Mouse (Mus musculus) retina, adult 2 months (tissue): ENCODE data around the gene Tmem19.
"Not testable (repeated sequence)": the region's sequence is repeated elsewhere in the genome, so short reads cannot be mapped to it uniquely, and the experiment has no call there.

Experiments used
- DNase-seq: peaks from one replicate; pipeline ENCODE4 v3.0.0-alpha.2; 2012; ENCODE audit warnings: low read depth, low spot score

The Tmem19 gene

DNA sequence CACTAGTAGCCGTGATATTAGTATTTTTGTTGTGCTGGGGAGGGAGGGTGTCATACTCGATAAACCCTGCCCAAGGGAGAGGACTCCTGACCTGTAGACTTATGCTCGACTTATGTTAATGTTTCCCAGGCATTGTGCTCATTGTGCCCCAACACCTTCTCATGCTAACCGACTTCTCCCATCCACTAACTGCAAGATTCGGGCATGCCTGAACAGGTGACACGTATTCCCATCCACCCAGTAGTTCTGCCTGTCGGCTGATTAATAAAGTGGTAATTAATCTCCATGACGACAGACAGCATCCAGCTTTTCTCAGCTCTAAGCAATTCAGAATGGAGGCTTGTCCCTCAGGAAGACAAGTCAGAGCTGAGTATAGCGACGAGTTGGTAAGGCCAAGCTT, 13.3 kb downstream of the Tmem19 start:
- DNase-seq = no peak

DNA sequence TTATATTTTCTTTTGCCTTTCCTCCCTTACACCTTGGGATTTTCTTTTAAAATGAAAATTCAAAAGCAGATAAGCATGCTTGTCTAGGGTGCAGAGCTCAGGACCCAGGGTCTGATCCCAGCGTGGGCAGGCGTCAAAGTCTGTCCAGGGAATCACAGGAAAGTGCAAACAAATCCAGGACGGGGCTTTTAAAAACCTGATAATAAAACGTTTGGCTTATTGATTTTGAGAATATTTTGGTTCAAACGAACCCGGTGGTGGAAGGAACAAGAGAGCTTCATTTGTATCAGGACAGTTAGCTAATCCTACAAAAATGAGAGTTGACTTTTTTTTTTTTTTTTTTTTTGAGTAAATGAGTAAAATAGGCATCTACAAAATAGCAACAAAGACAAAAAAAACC, 14.2 kb downstream of the Tmem19 start:
- no peak for DNase-seq

DNA sequence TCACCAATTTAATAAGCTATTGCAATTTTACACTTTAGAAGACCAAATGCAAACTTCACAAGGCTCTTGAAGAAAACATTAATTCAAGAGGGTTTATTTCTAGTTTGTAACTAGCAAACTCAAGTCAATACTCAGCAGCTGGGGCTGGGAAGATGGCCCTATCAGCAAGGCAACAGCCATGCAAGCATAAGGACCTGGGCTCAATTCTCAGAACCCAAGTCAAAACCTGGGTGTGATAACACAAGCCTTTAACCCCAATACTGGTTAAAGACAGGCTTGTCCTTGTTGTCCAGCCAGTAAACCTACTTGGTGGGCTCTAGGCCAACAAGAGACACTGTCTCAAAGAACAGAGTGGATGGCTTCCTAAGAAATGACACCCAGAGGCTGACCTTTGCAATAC, 15.9 kb downstream of the Tmem19 start:
- no peak for DNase-seq

DNA sequence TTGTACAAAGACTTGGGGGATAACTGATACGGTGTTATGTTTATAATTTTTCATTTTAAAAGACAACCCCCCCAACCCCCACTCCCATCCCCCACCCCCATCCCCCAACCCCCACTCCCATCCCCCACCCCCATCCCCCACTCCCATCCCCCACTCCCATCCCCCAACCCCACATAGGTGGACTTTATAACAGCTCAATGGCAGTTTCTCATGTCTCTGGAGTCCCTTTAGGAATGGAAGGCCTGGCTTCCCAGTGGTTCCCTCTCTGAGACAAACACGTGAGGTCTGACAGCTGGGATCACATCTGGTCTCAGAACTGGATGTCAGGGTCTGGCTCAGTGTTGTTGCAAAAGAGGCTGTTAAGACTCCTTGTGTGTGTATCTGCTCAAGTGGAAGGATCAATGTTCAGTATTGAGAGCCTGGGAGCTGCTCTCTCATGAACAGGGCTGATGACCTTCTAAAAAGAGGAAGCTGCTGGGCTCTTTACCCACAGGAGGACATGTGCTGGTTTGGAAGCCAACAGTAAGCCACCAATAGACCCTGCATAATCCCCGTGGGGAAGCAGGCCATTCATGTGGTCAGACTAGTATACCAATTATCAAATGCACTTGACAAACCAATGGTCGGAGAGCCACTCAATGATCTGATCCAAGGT, 19.4 kb downstream of the Tmem19 start:
- no peak for DNase-seq

DNA sequence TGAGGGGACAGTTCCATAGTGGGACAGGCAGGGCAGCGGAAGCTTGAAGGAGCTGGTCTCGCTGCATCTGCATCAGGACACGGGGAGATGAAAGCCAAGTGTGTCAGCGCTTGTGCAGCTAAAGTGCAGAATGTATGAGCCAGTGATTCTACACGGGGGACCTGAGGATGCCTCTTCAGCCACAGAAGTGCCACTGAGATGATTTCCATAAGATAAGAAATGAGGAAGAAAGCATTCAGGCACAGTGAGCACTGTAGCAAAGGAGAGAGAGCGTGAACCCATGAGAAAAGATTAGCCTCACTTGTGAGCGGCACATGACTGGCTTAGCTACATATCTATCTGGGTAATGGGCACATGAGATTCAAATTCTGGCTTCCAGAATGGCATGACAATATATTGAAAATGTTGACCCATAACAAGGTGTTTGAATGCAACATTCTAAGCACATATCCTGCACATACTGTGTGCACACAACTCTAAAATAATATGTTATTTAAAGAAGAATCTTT, 22.4 kb downstream of the Tmem19 start:
- no peak for DNase-seq

DNA sequence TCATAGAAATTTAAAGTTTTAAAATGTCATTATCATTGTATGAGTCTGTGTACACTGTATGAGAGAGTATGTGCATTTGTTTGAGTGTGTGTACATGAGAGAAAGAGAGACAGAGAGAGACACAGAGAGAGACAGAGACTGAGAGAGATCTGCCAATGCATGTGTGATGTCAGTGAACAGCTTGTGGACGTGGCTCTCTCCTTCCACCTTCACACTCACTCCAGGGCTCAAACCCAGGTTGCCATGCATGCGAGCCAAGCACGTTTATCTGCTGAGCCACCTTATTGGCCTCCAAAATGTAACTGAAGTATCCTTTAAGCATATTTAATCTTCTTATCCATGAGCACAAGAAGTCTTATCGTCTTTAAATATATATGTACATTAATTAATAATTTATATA, 25.4 kb downstream of the Tmem19 start:
- DNase-seq = no peak

DNA sequence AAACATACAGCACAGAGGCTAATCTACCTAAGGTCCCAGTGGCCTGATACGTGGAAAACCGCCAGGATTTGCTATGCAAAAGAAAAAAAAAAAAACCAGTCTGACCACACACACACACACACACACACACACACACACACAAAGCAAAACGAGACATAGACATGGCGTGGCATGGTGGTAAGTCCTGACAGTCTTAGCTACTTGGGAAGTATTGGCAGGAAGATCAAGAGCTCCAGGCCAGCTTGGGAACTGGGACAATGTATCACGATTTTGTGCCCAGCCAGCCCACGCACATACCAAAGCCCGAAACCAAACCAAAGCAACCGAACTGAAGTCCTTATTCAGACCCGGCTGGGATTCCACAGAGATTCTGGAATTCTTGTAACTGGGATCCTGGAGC, 28.8 kb downstream of the Tmem19 start:
- DNase-seq = no peak

DNA sequence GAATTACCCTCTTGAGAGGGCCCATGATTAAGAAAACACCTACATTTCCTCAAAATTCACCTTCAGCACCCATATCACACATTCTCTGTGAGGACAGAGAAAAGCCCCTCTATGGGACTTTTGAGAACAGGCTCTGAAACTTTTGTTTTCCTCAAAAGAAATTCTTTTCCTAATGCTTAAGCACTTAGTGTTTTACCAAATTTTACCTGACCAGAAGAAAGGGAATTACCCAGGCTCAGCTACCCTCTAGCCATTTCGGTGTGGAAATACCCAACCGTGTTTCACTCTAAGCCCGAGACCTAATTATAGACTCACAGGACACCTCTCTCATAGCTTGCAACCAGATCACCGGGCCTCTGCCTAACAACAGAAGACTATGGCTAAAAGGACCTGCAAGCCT, 29.3 kb downstream of the Tmem19 start:
- DNase-seq = no peak

DNA sequence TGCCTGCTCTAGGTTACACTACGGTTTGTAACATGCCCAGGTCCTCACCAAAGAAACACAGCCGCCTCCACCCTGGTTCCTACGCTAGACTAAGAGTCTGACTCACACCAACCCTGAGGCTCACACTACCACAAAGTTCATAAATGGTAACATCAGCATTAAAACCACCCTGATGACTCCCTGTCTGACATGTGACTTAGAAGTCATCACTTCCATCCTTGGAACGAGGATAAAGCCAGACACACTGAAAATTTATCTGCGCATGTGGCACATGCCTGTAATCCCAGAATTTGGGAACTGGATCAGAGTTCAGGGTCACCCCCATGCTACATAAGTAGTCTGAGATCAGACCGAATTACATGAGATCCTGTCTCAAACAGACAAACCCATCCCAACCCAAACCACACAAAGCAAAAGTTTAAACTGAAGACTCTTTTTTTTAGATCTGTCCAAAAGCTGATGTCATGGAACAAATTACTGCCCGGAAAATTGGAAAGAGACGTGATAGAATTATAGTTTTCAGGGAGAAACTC, 29.8 kb downstream of the Tmem19 start:
- no peak for DNase-seq

DNA sequence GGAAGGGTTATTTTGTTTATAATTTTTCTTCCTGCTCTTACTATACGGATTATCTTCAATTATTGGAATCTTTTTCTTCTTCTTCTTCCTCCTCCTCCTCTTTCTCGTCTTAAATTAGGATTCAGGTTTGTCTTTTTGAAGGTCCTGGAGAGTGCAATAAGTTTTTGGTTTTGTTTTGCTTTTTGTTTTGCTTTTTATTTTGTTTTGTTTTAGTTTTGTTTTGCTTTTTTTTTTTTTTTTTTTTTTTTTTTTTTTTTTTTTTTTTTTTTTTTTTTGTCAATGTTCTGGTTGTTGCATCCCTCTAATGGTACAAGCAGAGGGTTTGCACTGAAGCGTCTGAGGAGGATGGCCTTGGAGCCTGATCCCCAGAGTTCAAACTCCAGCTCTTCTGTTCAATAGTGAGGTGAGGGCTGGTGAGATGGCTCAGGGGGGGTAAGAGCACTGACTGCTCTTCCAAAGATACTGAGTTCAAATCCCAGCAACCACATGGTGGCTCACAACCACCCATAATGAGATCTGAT, 33.2 kb downstream of the Tmem19 start:
- no peak for DNase-seq

DNA sequence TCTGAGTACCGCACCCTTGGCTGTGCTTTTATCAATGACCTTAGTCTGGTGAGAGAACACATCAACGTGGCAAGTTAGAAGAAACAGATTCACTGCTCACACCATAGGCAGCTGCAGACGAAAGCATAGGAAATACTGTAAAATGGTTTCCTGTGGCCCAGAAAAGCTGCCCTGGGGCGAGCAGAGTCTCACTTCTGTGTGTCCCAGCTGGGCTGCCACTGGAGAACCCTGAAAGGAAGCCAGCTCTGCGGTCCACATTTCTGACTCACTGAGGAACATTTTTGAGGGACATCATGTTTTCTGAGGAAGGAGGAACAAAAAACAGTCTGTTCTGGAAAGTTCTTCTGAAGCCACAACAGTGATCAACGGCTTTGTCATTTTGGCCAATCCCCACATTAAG, 33.8 kb downstream of the Tmem19 start:
- DNase-seq = no peak

DNA sequence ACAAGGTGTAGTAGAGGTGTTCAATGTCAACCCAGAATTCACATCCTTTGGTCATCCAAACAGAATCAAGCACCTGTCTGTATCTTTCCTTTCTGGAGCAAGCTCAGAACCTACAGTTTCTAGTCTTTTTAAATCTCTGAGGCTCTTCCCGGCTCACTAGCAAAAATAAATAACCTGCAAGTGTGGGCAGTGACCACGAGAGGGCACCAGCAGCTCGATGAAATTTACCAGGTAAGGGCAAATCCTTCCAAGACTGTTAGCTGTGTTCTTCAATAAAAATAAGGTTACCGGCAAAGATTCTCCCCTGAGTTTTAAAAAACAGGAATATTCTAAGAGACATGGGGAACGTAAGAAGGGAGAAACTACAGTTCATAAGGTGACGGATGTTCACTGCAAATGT, 39.0 kb downstream of the Tmem19 start:
- DNase-seq = peak; percentile 48

DNA sequence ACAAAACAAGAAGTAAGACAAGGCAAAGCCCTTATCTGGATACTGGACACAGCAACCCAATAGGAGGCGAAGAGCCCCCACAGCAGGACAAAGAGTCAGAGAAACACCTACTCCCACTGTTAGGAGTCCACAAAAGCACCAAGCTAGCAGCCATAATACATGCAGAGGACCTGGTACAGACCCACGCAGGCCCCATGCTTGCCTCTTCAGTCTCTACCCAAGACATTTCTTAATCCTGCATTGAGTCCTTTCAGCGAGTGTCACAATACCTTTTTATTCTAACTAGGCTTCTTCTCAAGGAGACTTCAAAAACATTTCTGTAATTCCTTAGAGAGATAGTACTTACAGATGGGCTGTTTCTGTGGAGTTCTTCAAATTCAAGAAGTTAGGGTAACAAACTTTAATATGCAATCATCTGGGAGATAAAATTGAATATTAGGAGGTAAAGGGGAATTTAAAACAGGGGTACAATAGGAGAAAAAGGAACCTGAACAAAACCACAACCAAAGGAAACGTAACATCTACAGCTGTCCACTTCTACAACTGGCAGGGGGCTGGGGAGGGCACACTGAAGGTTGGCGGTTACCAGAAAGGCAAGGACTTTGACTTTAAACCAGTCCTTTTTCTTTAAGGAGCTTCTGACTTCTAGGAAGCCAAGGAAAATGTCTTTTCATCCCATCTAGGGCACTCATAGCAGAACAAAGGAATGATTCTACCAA, 40.8 kb downstream of the Tmem19 start:
- DNase-seq = no peak

DNA sequence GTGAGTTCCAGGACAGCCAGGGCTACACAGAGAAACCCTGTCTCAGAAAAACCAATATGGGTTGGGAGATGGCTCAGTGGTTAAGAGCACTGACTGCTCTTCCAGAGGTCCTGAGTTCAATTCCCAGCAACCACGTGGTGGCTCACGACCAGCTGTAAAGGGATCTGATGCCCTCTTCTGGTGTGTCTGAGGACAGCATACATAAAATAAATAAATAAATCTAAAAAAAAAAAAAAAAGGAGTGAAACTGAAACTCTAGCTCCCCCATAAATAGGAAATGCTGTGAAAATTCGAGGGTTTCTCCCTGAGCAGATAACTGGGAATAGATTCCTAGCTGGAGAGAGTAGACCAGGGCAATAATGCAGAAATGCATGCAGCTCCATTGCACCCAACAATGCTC, 43.9 kb downstream of the Tmem19 start:
- not testable (repeated sequence) for DNase-seq

DNA sequence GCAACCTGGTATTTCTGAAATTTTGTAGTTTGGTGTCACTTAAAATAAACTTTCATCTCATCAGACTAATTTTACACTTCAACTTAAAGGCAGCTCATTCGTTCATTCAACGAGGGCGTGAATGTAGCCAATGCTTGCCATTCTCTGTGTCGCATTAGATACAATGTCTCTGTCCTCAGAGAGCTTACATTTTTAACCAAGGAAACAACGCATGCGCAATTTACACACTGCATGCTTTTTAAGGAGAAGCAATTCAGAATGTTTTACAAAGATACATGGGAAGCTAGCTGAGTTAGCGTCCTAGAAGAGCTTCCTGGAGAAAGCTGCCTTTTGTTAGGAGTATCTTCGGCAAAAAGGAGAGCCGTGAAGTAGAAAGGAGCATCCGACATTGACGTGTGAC, 46.0 kb downstream of the Tmem19 start:
- no peak for DNase-seq

DNA sequence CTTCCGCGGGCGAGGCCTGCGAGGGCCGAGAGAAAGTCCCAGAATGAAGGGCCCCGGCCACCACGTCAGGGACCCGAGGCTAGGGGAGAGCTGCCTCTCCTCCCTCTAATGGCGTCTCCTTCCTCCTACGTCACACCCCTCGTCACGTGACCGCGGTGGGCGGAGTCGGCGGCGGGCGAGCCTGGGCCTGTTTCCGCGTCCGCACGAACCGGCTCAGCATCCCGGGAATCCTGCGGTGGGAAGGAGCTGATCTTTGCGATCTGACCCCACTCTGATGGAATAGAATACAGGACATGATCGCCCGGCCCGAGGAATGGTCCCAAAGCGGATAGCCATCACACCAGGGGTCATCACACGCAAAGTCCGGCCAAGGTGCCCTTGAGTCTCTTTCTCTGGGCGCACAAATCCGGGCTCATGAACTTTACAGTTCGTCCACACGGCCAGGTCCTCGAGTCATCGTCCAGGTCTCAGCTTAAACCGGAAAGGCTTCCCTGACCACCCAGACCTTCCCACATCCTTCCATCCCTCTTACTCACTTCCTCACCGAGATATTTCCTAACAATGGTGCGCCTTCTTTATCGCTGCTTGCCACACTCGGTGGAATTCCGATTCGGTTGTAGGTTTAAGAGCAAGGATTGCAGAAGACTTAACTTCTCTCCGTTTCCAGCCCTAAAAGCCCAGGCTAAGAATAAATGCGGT, 46.7 kb downstream of the Tmem19 start, which contains the start of gene Rab21:
TSS of gene Rab21 (minus strand) at position 122 of the 699 bp plus-strand sequence.
- peak; percentile 83 for DNase-seq

DNA sequence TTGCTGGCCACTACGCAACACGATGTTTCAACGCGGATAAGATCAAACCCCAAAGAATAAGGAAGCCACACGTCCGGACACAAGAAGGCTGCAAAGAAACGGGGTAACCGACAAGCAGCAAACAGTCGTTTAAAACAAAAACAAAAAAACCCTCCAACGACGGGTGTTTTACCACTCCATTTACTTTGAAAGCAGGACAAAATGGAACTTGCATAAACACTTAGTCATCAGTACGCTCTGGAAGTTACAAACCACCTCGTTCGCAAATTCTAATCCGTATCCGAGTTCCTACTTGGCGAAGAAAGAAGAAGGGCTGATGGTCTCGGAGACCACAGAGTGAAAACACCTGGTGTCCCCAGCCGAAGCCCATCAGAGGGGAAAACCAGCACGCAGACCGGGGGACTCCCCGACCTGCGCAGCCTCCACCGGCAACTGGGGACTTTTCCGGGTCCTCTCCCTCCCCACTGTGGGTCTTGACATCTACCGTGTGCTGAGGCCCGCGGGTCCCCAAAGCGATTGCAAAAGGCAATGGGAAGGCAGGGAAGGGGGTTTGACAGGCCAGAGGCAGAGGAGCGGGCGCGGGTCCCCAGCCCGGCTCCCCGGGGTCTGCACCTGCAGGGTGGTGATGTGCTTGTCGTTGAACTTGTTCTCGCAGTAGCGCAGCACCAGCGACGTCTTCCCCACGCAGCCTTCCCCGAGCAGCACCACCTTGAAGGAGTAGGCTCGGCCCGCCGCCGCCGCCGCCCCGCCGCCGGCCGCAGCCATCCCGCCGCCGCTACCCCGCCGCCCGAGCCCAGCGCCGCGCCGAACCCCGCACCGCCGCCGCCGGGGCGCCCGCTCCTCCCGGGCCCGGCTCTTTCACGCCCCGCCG, 47.5 kb downstream of the Tmem19 start:
- no peak for DNase-seq

DNA sequence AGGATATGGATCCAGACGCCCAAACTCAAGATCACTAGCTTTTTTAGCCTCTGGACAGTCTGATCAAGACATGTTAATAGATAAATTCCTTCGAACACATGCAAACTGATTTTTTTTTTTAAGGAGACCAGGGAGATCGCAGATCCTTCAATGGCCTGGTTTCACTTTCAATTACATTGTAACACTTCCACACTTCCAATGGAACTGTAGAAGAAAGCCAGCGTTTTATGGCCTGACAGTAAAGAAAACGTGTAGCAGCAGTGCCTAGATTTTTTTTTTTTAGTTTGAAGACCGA, 48.1 kb downstream of the Tmem19 start:
- DNase-seq = no peak

DNA sequence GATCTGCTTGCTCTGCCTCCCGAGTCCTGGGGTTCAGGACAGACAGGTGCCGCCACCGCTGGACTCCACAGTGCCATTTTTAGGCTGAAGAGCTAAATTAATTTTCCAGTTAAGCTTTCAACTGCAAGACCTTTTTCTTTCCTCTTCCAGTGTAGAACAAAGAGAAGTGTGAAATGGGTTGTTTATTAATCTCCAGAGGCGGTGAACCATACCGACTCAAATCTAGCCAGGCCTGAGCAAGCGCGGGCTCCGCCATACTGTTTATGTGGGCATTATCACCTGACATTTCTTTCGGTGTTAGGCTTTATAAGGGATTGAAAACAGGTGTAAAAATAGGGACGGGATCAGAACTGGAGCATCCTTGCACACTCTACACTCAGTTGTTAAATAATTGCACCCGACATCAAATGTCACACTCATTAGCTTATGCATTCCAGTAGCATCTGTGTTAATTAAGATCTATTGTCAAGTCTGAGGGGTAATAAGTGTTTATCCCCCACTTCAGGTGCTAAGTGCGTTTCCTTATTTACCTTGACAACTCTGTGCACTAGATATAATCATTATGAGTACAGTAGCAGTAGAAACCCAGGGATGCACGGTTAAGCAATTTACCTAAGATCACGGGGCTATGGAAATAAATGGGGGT, 48.5 kb downstream of the Tmem19 start:
- no peak for DNase-seq

DNA sequence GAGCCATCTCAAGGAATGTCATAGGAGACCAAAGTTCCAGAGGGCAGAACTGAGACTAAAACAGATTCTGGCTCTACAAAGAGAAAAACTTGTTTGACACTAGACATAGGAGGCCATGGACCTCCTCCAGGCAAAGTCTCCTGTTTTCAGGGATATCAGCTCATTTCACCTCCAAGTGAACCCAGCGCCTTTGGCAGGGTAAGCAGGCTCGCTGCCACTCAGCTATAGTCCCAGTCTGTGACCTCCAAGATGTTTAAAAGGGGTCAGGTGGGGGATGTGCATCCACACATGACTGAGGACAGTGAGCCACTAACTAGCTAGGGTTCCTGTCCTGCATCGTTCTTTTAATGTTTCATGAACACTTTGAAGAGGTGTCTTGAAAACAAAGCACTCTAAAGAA, 49.6 kb downstream of the Tmem19 start:
- no peak for DNase-seq

DNA sequence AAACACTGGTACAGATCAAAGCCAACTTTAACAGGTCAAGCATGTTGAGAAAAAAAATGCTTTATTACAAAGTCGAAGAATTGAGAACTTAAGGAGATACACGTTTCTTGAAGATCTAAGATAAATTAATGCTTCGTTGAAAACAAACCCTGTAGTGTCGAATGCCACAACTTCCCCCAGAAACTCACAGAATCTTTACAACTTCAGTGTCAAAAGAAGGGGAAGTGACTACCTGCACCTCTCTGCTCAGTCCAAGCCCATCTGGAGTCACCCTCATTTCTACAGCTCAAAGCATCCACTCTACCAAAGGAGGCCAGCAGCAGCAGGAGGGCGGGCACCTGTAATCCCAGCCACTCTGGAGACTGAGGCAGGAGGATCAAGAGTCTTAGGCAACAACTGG, 50.1 kb downstream of the Tmem19 start:
- no peak for DNase-seq
